Mouse (Mus musculus) frontal cortex, adult 2 months (tissue): ENCODE data around the gene Padi2. TPM values are rescaled to one million over a fixed set of nuclear protein-coding genes. Genes with fewer than 3 reads are reported as not detected.

Source experiments
- DNase-seq, 2 experiments: peaks; one replicate each; pipeline ENCODE4 v3.0.0; 2022; ENCODE audit warnings: low spot score in 1 of 2; ENCODE audit errors: extremely low spot score in 1 of 2
- polyA plus RNA-seq: library from polyadenylated mRNA; depleted of rRNA; stranded (reverse); fragments of >200 nt; gene quantifications from 2 replicates; pipeline ENCODE4 v1.2.3, GENCODE M21; 2012

The Padi2 gene
- polyA plus RNA-seq, 1 experiment: 13.0 TPM

DNA sequence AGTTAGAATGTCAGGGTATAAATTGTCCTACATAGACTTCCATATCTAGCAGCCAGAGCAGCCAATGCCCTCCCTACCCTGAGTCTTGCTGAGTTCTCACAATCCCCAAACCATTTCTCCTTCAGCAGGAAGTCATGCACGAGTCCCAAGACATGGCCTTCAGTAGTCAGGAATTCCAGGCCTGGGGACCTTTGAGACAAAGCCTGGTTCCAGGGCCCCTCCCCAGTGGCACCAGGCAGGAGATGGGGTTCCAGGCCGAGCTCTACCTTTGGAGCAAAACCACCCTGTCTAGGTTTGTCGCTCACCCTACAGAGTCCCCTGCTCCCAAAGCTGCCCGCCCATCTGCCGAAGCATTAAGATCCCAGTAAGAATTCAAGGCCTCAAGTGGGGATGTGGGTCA is 10.2 kb downstream of the Padi2 start:
- no peak for DNase-seq

DNA sequence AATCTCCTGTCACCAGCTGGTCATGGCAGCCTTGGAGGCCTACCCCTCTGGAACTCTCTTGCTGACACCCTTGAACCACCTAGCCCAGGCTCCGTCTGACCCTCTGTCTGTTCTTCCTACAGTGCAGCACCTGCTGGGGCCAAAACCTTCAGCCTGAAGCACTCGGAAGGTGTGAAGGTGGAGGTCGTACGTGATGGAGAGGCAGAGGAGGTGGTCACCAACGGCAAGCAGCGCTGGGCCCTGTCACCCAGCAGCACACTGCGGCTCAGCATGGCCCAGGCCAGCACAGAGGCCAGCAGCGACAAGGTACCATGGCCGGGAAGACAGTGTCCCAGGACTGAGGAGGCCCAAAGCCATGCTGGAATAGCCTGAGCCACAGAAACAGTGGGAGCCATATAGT is 11.3 kb downstream of the Padi2 start:
- no peak for DNase-seq

DNA sequence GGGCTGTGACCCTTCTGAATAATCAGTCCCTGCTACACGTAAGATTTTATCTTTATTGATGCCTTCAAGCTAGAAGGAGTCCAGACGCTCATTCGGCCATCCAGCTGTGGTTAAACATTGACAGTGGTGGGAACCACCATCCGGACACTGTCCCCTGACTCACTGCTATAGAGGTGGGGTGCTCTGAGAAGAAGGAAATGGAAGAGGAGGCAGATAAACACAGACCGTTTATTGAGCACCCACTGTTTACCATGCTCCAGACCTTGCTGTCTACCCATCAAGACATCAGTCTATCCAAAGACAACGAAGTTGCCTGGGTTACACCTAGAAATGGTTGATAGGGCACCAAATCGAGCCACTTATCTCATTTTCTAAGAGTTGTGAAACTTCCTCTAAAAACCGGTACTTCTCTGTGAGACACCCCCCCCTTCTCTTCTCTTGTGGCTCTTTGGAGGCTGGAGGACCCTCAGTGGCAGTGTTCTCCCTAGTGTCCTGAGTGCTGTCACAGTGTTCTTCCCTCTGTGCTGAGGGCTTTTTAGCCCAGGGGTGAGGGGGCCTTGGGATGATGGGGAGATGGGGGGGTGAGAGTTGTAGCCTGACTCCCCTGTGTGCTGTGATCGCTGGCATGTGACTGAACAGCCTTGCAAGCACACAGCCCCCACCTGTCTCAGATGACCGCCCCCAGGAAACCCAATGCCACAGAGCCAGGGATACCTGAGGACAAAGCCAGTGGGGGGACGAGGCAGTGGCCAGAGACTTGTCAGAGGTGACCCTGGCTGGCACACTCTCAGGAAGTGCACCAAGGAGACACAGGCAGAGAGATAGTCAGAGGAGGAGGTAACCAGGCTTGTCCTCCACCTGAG is 14.1 kb downstream of the Padi2 start:
- DNase-seq: no peak

DNA sequence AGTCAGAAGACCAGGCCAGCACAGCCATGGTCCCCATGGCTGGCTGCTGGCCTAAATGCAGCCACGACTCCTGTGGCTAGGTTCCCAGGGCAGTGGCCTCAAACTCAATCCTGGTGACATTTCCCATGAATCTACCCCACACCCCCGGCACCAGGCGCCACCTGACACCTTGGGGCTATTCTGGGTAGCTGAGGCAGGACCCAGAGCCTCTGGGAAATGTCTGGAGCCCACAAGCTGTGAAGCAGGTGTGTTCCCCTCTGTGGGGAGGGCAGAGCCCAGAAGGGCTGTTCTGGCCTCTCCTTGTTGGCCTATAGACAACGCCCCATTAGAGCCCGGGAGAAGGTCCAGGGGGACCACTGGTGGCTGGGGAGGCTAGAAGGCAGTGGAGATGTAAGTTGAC is 16.4 kb downstream of the Padi2 start:
- DNase-seq: no peak

DNA sequence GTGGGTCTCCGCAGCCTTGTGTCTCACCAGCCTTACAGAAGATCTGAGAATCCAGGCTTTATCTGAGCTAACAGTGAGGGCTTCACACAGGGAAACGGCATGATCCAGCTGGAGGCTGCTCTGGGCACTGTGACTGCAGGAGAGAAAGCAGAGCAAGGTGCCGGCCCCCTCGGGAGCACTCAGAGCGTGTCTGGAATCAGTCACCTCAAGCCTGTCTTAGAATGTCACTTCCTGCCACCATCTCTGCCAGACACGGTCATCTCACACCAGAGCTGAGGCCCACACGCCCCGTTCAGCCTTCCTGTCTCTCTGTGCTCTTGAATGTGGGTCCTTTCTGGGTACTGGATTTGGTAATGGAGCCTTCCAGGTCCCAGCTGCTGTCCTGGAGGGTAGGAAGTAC is 19.5 kb downstream of the Padi2 start:
- no peak for DNase-seq

DNA sequence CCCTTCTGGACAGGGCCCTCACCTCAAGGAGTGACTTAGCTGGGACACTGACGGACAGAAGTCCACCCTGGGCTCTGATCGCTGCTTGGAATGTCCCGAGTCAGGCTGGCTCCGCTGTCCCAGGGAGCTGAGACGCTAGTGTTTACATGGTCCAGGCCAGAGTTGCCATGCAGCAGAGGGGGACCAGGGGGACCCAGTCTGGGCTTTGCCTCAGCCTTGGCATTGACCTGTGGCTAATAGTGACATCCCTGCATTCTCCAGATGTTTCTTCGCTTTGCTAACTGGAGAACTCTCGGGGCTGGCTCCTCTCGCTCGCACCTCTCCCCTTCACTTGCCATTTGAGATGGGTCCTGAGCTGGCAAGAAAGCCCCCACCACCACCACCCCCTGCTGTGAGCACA is 22.2 kb downstream of the Padi2 start:
- no peak for DNase-seq

DNA sequence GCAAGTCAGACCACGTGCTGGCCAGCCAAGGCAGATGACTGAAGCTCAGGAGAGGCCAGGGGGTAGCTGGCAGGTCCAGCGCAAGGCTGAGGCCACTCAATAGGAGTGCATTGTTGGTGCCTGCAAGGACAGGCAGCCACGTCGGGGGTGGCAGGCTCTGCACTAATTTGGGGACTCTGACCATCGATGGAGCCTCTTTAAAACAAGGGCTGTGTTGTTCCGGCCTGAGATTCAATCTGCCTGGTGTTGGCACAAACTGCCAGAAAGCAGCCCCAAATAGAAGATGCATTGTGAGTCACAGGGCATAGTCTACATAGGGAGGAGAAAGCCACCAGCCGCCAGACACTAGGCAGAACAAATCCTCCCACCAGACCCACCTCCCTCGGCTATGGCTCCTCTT is 23.6 kb downstream of the Padi2 start:
- peak; percentile 71 to 72 for DNase-seq

DNA sequence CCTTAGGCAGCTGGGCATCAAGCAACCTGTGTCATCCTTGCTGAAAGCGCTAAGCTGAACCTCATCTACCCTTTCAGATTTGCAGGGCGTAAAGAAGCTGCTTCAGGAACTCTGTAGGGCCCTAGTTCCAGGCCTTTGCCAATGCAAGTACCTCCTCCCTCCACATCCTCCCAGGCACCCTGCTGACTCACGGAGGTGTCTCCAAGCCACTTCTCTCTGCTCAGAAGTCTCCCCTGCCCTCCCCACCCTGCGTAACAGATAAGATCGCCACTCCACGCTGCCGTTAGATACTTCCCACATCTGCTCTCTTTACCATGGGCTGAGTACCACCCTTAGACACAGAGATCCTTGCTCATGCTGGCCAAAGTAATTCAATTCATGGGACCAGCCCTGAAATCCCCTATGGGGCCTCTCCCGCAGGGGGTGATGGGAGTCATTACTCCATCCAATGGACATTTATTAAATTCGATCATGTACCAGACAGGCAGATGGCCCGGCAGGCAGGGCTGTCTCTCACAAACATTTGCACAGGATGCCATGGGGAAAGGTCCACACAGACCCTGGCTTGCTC is 24.8 kb downstream of the Padi2 start:
- DNase-seq: no peak

DNA sequence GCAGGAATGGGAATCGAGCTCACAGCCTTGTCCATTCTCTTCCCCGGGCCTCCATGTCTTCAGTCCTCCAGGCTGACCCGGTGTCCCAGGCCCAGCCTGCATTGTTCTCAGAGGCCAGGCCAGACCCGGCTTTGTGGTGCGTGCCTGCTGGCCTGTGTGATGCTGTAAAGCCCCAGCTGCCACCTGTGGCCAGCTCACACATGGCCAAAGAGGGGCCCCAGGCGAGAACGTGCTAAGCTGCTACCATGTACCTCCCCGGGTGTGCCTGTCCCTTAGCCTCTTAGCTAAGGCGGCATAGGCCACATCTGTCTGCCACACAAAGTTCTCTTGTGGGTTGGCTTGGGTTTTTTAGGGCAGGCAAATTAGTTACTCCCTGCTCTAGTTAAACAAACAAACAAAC is 29.5 kb downstream of the Padi2 start:
- DNase-seq: no peak

DNA sequence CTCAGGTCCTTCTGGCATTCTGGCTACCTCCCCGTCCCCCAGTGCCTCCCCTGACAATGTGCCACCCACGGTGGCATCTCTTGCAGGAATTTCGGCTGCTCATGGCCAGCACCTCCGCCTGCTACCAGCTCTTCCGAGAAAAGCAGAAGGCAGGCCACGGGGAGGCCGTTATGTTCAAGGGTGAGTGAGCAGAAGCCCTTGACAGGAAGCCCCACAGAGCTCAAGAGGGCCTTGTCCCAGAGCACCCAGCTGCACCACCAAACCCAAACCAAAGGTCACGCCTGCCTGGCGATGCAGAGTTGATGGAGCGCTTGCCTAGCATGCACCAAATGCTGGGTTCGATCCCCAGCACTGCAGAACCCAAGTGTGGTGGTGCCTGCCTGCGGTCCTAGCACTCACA is 38.2 kb downstream of the Padi2 start:
- DNase-seq: no peak

DNA sequence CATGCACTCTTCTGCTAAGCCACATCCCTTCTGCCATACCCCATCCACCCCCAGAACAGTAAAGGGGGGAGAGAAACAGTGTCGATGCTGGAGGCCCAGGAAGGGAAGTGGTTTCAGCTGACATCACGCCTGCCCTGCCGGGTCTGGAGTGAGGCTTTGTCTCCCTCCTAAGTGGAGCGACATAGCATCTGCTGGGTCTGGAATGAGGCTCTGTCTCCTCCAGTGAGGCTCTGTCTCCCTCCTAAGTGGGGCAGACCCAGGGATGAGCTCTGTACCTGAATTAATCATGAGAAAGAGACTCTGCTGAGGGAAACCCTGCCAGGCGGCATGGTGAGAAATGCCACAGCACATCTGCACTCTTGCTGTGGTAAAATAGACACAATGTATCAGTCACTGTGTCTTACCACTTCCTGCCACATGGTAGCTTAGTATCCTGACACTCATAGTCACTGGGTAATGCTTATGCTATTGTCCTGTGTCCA is 38.9 kb downstream of the Padi2 start:
- no peak for DNase-seq

DNA sequence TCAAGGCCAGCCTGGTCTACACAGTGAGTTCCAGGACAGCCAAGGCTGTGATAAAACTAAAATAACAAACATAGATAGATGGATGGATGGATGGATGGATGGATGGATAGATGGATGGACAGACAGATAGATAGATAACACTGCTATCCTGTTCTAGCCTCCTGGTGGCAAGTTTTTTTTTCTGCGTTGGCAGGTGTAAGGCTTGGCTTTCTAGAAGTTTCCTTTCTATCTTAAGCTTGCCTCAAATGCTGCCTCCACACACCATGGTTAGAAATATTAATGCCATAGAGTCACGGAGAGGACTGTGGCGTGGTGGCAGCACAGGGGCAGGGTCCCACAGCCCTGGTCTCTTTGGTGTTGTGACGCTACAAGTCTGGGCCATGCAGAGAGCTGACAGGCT is 39.4 kb downstream of the Padi2 start:
- DNase-seq: no peak

DNA sequence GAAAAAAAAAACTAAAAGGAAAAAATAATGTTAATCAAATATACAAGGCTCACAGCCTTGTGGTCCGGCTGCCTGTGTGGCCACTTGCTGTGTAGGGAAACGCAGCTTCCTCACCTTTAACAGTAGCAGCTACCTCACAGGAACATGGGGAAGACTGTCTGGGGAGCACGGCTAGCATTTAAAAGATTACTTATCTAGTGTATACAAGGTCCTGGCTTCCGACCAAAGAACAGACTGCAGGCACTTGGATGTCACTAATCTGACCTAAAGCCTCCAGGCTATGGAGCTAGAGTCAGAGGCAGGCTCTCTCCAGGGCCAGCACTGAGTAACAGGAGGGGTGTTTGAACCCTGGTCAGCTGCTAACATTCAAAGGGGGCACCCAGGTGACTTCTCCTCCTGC is 39.9 kb downstream of the Padi2 start:
- DNase-seq: no peak

DNA sequence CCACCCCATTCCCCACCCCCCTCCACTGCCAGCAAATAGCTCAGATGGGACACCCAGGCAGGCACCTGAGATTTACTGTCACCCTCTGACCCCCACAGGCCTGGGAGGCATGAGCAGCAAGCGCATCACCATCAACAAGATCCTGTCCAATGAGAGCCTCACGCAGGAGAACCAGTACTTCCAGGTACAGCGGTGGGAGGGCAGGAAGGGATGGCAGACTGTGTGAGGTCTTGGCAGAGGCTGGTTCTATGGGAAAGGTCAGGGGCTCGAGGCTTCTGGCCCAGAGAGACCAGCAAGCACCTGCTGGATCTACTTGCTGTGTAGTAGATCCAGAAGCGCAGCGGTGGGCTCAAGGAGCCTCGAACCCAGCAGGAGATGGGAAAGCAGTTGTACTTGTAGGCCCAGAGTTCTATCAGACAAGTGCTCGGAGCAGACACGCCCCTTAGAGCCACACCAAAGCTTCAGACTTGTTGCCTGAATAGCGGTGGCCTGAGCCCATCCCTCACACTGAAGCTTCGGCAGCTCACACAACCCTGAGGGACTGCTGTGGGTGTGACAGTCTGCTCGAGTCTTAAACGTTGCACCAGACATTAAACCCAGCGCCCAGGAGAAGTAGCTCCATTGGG is 40.5 kb downstream of the Padi2 start:
- no peak for DNase-seq

DNA sequence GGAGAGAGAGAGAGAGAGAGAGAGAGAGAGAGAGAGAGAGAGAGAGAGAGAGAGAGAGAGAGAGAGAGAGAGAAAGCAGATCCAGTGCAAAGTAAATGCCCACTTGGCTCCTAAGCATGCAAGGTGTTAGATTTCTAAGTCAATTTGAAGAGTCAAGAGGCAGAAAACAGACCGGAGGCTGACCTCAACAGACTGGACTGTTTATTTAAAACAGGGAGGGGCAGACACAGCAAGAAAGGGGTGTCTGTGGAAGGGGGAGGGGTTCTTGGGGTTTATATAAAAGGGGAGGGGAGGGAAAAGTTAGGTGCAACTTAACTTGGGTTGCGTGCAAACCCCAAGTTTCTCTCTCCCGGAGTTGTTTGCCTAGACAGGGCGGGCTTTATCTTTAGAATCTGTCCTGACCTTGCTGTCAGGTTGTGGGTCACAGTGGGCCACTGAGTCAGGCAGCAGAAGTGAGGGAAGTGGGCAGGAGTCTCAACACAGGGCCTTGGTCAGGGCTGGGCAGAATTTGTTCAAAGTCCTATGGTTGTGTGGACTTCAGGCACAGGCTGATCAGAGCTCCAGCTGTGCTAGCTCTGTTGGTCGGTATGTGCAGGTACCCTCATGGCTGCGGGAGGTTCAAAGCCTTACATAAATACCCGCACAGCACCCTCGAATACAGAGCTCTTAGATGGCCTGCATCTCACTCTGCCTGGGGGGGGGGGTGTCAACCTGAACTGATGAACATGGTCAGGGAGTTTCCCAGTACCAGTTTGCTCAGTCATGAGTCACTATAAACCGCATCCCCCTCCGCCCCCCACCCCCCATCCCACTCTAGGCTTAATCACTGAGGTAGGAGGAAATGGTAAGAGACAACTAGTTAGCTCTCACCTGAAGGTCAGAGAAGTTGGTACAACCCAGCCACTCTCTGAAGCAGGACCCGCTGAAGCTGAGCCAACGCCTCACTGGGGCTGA is 41.6 kb downstream of the Padi2 start:
- DNase-seq: no peak

DNA sequence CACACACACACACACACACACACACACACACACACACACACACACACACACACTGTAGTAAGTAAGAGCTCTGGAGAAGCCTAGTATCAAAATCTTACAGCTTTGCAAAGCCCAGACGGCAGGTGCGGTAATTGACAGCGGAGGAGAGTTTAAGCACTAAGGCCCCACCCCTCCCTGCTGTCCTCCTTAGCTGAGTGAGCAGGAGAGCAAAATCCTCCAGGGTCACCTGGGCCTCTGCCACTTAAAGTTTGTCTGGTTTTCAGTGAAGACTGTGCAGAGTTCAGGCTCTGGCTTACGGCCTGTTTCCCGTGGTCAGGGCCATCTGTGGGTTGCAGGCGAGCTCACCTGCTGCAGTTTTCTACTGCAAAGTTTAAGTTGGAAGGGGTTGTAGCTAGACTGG is 42.3 kb downstream of the Padi2 start:
- DNase-seq: no peak

DNA sequence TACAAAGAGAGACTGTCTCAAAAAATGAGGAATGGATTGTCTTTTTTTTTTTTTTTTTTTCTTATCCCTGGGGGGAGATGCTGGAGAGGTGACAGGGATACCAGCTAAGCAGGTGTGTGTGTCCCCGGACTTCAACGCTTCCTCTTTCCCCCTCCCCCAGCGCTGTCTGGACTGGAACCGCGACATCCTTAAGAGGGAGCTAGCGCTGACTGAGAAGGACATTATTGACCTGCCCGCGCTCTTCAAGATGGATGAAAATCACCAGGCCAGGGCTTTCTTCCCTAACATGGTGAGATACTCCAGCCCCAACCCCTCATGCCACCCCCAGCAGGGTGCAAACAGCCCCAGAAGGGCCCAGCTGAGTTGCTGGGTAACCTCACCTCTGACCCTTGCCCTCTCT is 42.9 kb downstream of the Padi2 start:
- no peak for DNase-seq

DNA sequence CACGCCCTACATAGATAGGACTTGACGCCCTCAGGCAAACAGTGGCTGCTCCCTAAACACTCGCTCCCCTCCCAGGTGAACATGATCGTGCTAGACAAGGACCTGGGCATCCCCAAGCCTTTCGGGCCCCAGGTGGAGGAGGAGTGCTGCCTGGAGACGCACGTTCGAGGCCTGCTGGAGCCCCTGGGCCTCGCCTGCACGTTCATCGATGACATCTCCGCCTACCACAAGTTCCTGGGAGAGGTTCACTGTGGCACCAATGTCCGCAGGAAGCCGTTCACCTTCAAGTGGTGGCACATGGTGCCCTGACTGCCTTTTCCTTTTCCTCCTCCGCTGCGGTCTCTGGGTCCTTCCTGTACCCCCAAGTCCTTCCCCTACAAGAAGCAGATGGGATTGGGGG is 43.5 kb downstream of the Padi2 start:
- no peak for DNase-seq

DNA sequence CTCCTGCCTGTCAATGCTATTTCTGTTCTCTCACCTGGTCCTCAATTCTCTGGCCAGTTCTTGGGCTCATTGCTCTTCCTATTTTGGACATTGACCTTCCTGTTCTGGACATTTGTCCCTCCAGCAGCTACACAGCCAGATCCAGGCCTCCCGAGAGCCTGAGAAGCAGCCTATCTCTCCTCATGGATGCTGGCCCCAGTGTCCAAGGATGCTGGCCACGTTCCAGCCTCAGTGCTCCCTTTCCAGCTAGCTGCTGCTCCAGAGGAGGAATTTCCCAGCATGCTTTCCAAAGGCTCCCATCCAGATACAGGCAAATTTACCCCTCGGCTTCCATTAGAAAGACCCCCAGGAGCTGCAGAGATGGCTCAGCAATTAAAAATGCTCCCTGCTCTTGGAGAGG is 44.4 kb downstream of the Padi2 start:
- no peak for DNase-seq

DNA sequence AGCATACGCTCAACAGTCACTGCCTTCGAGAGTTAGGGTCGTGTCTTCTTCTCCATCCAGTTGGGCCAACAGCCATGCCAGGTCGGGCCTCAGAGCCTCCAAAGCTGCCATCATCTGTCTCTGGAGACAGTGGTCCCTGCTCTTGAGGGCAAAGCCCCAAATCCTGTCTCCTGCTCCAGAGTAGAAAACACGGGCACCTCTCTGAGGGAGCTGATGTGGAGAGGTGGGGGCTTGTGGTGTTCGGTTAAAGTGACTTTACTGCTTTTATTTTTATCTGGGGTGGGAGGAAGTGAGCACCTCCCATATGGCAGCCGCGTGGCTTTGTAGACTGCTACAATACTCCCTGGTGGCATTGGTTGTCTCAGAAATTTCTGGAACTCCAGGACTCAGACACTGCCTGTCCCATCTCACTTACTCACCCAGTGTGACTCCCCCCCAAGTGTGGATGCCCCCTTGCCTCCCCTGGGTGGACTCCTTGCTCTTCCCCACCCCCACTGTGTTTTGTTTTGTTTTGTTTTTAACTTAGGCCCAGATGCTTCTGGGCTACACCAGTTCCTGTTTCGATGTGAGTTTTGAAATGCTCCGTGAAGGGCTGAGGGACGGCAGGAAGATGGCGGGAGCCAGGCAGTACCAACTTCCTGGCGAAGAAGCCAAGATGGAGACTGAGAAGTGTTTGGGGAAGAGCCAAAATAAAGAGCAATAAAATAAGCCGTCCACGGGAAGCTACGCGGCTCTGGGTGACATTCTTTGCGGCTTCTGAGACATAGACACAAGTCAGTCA is 45.9 kb downstream of the Padi2 start:
- no peak for DNase-seq
